Mouse (Mus musculus) kidney, adult 8-10 months (tissue): ENCODE results near the gene Lama4.

Experiments used
- DNase-seq, 2 experiments: peaks; one replicate each; pipeline ENCODE4 v3.0.0; 2022

Lama4 gene

GRCm38 (mm10) chr10:38995896-38996295, 30.6 kb downstream of the Lama4 start:
- no peak for DNase-seq

GRCm38 (mm10) chr10:39000951-39001350, 35.6 kb downstream of the Lama4 start:
- DNase-seq: peak in 1 of 2 experiments; percentile 4

GRCm38 (mm10) chr10:39002521-39002920, 37.2 kb downstream of the Lama4 start:
- DNase-seq: no peak

GRCm38 (mm10) chr10:39003520-39003919, 38.2 kb downstream of the Lama4 start:
- no peak for DNase-seq

- no peak for DNase-seq
Measured at GRCm38 (mm10) chr10:39005494-39005893, 40.2 kb downstream of the Lama4 start.

GRCm38 (mm10) chr10:39006433-39007105, 41.3 kb downstream of the Lama4 start:
- DNase-seq: no peak

GRCm38 (mm10) chr10:39014836-39015235, 49.5 kb downstream of the Lama4 start:
- no peak for DNase-seq

- no peak for DNase-seq
Measured at GRCm38 (mm10) chr10:39017986-39018385, 52.7 kb downstream of the Lama4 start.

- no peak for DNase-seq
Measured at GRCm38 (mm10) chr10:39018635-39019034, 53.3 kb downstream of the Lama4 start.

- DNase-seq: no peak
Measured at GRCm38 (mm10) chr10:39023618-39024256, 58.4 kb downstream of the Lama4 start.

- no peak for DNase-seq
Measured at GRCm38 (mm10) chr10:39026529-39026928, 61.2 kb downstream of the Lama4 start.

- DNase-seq: no peak
Measured at GRCm38 (mm10) chr10:39027058-39027457, 61.7 kb downstream of the Lama4 start.

- DNase-seq: no peak
Measured at GRCm38 (mm10) chr10:39028403-39028802, 63.1 kb downstream of the Lama4 start.

GRCm38 (mm10) chr10:39029297-39030147, 64.2 kb downstream of the Lama4 start:
- DNase-seq: no peak

GRCm38 (mm10) chr10:39030148-39030685, 64.9 kb downstream of the Lama4 start:
- no peak for DNase-seq

- DNase-seq: no peak
Measured at GRCm38 (mm10) chr10:39039564-39039963, 74.2 kb downstream of the Lama4 start.

- no peak for DNase-seq
Measured at GRCm38 (mm10) chr10:39040026-39040425, 74.7 kb downstream of the Lama4 start.

GRCm38 (mm10) chr10:39044476-39044995, 79.2 kb downstream of the Lama4 start:
- DNase-seq: no peak

- no peak for DNase-seq
Measured at GRCm38 (mm10) chr10:39045111-39045510, 79.8 kb downstream of the Lama4 start.

- no peak for DNase-seq
Measured at GRCm38 (mm10) chr10:39047775-39048174, 82.5 kb downstream of the Lama4 start.

GRCm38 (mm10) chr10:39049581-39050294, 84.4 kb downstream of the Lama4 start:
- no peak for DNase-seq

- no peak for DNase-seq
Measured at GRCm38 (mm10) chr10:39056050-39056449, 90.7 kb downstream of the Lama4 start.
